Mouse (Mus musculus) embryonic facial prominence, embryonic 11.5 days (tissue): Measurements from ENCODE around the gene Ffar1. TPM values are rescaled to one million over a fixed set of nuclear protein-coding genes. Genes with fewer than 3 reads are reported as not detected.

ENCODE experiments used
- ATAC-seq: fragments of 200-750 bp; cut with Nextera tagmentation; replicated peaks from 2 replicates; pipeline ENCODE4 v1.8.0; 2017; ENCODE audit warnings: low read depth; ENCODE audit not compliant: insufficient number of reproducible peaks, low FRiP score, low TSS enrichment
- DNase-seq: peaks from one replicate; pipeline ENCODE4 v3.0.0-alpha.2; 2015; ENCODE audit warnings: low spot score
- H3K27ac ChIP-seq: fragments of 300-500 bp; sonication (generic); replicated peaks from 2 replicates; pipeline ENCODE4 v1.5.1; 2014; ENCODE audit warnings: mild to moderate bottlenecking, low read depth, low read length, control low read depth
- H3K27me3 ChIP-seq: fragments of 300-500 bp; sonication (generic); 2 replicates; pipeline ENCODE4 v1.6.1; 2014; ENCODE audit warnings: mild to moderate bottlenecking, low read length, moderate library complexity, mixed read lengths; ENCODE audit not compliant: control insufficient read depth, insufficient read depth
- H3K36me3 ChIP-seq: fragments of 300-500 bp; sonication (generic); replicated peaks from 2 replicates; pipeline ENCODE4 v1.6.1; 2014; ENCODE audit warnings: low read depth, mild to moderate bottlenecking, low read length, moderate library complexity, mixed read lengths; ENCODE audit not compliant: control insufficient read depth, insufficient read depth
- H3K4me1 ChIP-seq: fragments of 300-500 bp; sonication (generic); 2 replicates; pipeline ENCODE4 v1.6.1; 2014; ENCODE audit warnings: low read length, mixed read lengths; ENCODE audit not compliant: control insufficient read depth, insufficient read depth
- H3K4me2 ChIP-seq: fragments of 300-500 bp; sonication (generic); 2 replicates; pipeline ENCODE4 v1.6.1; 2014; ENCODE audit warnings: low read depth, mild to moderate bottlenecking, control low read depth, low read length, moderate library complexity
- H3K4me3 ChIP-seq: fragments of 300-500 bp; sonication (generic); 2 replicates; pipeline ENCODE4 v1.5.1; 2014; ENCODE audit warnings: low read depth, low read length, control low read depth
- H3K9ac ChIP-seq: fragments of 300-500 bp; sonication (generic); replicated peaks from 2 replicates; pipeline ENCODE4 v1.6.1; 2014; ENCODE audit warnings: mild to moderate bottlenecking, control low read depth, low read length
- H3K9me3 ChIP-seq: fragments of 300-500 bp; sonication (generic); replicated peaks from 2 replicates; pipeline ENCODE4 v1.6.1; 2016; ENCODE audit warnings: mild to moderate bottlenecking, low read length, inconsistent platforms, mixed read lengths; ENCODE audit not compliant: control insufficient read depth
- WGBS: fragments of 180-500 bp; shearing (Covaris S2); extraction: QIAGEN DNeasy Blood & Tissue Kit; methylation state at CpG from one replicate; pipeline ENCODE4 v1.1.7; 2014; 5-methylcytosine and 5-hydroxymethylcytosine counted together
- polyA plus RNA-seq: library from polyadenylated mRNA; unstranded; fragments of >200 nt; fragmentation: Nextera tagmentation; extraction: Ambion mirVana; gene quantifications from 2 replicates; pipeline ENCODE4 v1.2.1, GENCODE M21; 2014

Gene Ffar1
- polyA plus RNA-seq: not detected in 2 replicates

- no peak for DNase-seq
- H3K4me2 ChIP-seq: no peak within 1 kb of the TSS
- H3K9me3 ChIP-seq: no peaks in the 10 kb centered on the region
- H3K36me3 ChIP-seq: no peaks in the 10 kb centered on the region
- H3K4me3 ChIP-seq: no peak within 1 kb of the TSS
- H3K27me3 ChIP-seq: no peaks in the 10 kb centered on the region
- H3K27ac ChIP-seq: no peak within 1 kb of the TSS
- no peak for ATAC-seq
- 86% methylated on average over 12 of the region's 12 CpGs for WGBS
- H3K9ac ChIP-seq: no peak within 1 kb of the TSS
- H3K4me1 ChIP-seq: no peaks in the 10 kb centered on the region; the same call in 1 of the 2 replicates
Observed at GRCm38 (mm10) chr7:30861464-30861863, at the start of gene Ffar1. Gene Ffar1, minus strand, starts transcription at chr7:30861564.

GRCm38 (mm10) chr7:30909773-30910172 is 48.4 kb upstream of the Ffar1 start:
- Histone ChIP-seq H3K4me3 (no peak overlapping the region), H3K9me3 (no peaks in the 10 kb centered on the region), H3K27ac (no peak overlapping the region), H3K9ac (no peak overlapping the region), H3K36me3 (no peaks in the 10 kb centered on the region), H3K4me1 (no peaks in the 10 kb centered on the region; the same call in 1 of the 2 replicates), H3K4me2 (no peak overlapping the region), H3K27me3 (no peaks in the 10 kb centered on the region)
- DNase-seq: no peak
- WGBS: 85% methylated on average over 6 of the region's 6 CpGs
- ATAC-seq: no peak

GRCm38 (mm10) chr7:30908992-30909431 is 47.6 kb upstream of the Ffar1 start:
- H3K4me2 ChIP-seq: peak overlapping the region; percentile 58
- 22% methylated on average over 16 of the region's 17 CpGs for WGBS
- no peak overlapping the region for H3K9ac ChIP-seq
- no peaks in the 10 kb centered on the region for H3K27me3 ChIP-seq
- no peaks in the 10 kb centered on the region; the same call in 1 of the 2 replicates for H3K4me1 ChIP-seq
- no peak for DNase-seq
- H3K36me3 ChIP-seq: no peaks in the 10 kb centered on the region
- H3K27ac ChIP-seq: no peak overlapping the region
- no peak; the same call in 1 of the 2 replicates for ATAC-seq
- H3K4me3 ChIP-seq: peak overlapping the region; percentile 25
- no peaks in the 10 kb centered on the region for H3K9me3 ChIP-seq

GRCm38 (mm10) chr7:30908277-30908991 is 47.1 kb upstream of the Ffar1 start:
- no peaks in the 10 kb centered on the region for H3K27me3 ChIP-seq
- H3K27ac ChIP-seq: no peak overlapping the region
- peak overlapping the region; percentile 58 for H3K4me2 ChIP-seq
- H3K36me3 ChIP-seq: no peaks in the 10 kb centered on the region
- H3K4me3 ChIP-seq: peak overlapping the region; percentile 25
- no peaks in the 10 kb centered on the region for H3K9me3 ChIP-seq
- ATAC-seq (peak; percentile 69), DNase-seq (peak; percentile 79)
- no peak overlapping the region for H3K9ac ChIP-seq
- no peaks in the 10 kb centered on the region; the same call in 1 of the 2 replicates for H3K4me1 ChIP-seq
- 3% methylated on average over 26 of the region's 26 CpGs for WGBS

- Histone ChIP-seq H3K27ac (no peak overlapping the region), H3K4me3 (no peak overlapping the region), H3K36me3 (no peaks in the 10 kb centered on the region), H3K4me1 (no peaks in the 10 kb centered on the region; the same call in 1 of the 2 replicates), H3K4me2 (no peak overlapping the region), H3K27me3 (no peaks in the 10 kb centered on the region), H3K9ac (no peak overlapping the region), H3K9me3 (no peaks in the 10 kb centered on the region)
- DNase-seq: no peak
- no peak for ATAC-seq
- WGBS: 56% methylated on average over 4 of the region's 4 CpGs
Observed at GRCm38 (mm10) chr7:30904042-30904441, 42.7 kb upstream of the Ffar1 start.

- Histone ChIP-seq H3K4me1 (no peaks in the 10 kb centered on the region), H3K27ac (no peak overlapping the region), H3K36me3 (no peaks in the 10 kb centered on the region), H3K9ac (no peak overlapping the region), H3K4me3 (no peak overlapping the region), H3K9me3 (no peaks in the 10 kb centered on the region), H3K27me3 (no peaks in the 10 kb centered on the region), H3K4me2 (no peak overlapping the region)
- 91% methylated on average over 3 of the region's 3 CpGs for WGBS
- DNase-seq: no peak
- no peak for ATAC-seq
Observed at GRCm38 (mm10) chr7:30895217-30895616, 33.9 kb upstream of the Ffar1 start.

- Histone ChIP-seq H3K4me1 (no peaks in the 10 kb centered on the region), H3K9me3 (no peaks in the 10 kb centered on the region), H3K4me3 (no peak overlapping the region), H3K9ac (no peak overlapping the region), H3K27ac (no peak overlapping the region), H3K4me2 (no peak overlapping the region), H3K27me3 (no peaks in the 10 kb centered on the region), H3K36me3 (no peaks in the 10 kb centered on the region)
- WGBS: 48% methylated on average over 3 of the region's 3 CpGs
- ATAC-seq: no peak
- DNase-seq: no peak
Observed at GRCm38 (mm10) chr7:30892515-30892914, 31.2 kb upstream of the Ffar1 start.

- Histone ChIP-seq H3K4me2 (no peak overlapping the region), H3K9me3 (no peaks in the 10 kb centered on the region), H3K9ac (no peak overlapping the region), H3K4me3 (no peak overlapping the region), H3K27me3 (no peaks in the 10 kb centered on the region), H3K36me3 (no peaks in the 10 kb centered on the region), H3K27ac (no peak overlapping the region), H3K4me1 (no peaks in the 10 kb centered on the region)
- DNase-seq: no peak
- ATAC-seq: no peak
- WGBS: 83% methylated on average over 9 of the region's 9 CpGs
Observed at GRCm38 (mm10) chr7:30891746-30892145, 30.4 kb upstream of the Ffar1 start.
